Mouse (Mus musculus) CH12.LX (cell line): Measurements from ENCODE around the gene Mgarp.

Source experiments
- CTCF ChIP-seq, 2 experiments: IDR thresholded peaks in 1 of 2; conservative IDR thresholded peaks in 1 of 2; 2 replicates each; pipeline ENCODE4 v1.5.1; 2011 to 2012; ENCODE audit warnings: low read depth in 2 of 2, low read length in 2 of 2, improper control_type of control experiment in 1 of 2, inconsistent platforms in 1 of 2, mild to moderate bottlenecking in 1 of 2, moderate library complexity in 1 of 2
- MAZ ChIP-seq: IDR thresholded peaks from 2 replicates; pipeline ENCODE4 v1.6.1; 2012; ENCODE audit warnings: low read depth, mild to moderate bottlenecking, inconsistent platforms, low read length, improper control_type of control experiment, moderate library complexity
- POLR2A ChIP-seq: IDR thresholded peaks from 2 replicates; pipeline ENCODE4 v1.6.1; 2011; ENCODE audit warnings: low read depth, mild to moderate bottlenecking, improper control_type of control experiment, low read length
- USF1 ChIP-seq: IDR thresholded peaks from 2 replicates; pipeline ENCODE4 v1.6.1; 2014; ENCODE audit warnings: low read depth, mild to moderate bottlenecking, inconsistent platforms, low read length, improper control_type of control experiment
- ZNF384 ChIP-seq: IDR thresholded peaks from 2 replicates; pipeline ENCODE4 v1.6.1; 2012; ENCODE audit warnings: low read depth, low read length, improper control_type of control experiment, inconsistent platforms

DNA sequence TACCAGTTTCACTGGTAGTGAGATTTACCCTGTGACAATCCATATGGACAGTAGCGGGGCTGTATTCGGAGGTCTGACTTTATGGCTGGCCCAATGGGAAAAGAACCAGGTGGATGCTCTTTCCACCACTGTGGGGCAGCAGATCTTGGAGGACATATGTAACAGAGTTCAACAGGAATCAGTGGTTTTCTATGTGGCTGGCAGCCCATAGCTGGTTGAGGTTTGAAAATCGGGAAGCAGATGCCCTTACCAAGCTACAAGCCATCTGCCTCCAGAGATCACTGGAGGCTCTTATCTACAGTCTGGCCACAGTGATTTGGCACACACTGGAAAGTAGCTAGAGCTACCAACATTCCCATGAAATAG lies 31.0 kb downstream of the Mgarp start:
- TF ChIP-seq POLR2A, result no peak
- no peak for TF ChIP-seq CTCF (conservative IDR thresholded peaks at IDR 0.05 in 1 of 2, IDR thresholded peaks at IDR 0.05 in 1 of 2; ENCODE audit: low read depth in 2 of 2, low read length in 2 of 2)
- no peak for TF ChIP-seq USF1
- TF ChIP-seq ZNF384, result no peak
- TF ChIP-seq MAZ, result no peak
